Mouse (Mus musculus): ENCODE results near the gene Ip6k3. TPM values are rescaled to one million over a fixed set of nuclear protein-coding genes. Genes with fewer than 3 reads are reported as not detected.

Ip6k3 gene
- total and polyA plus RNA-seq, 3 experiments, result 0.05 TPM; not detected in 2

DNA sequence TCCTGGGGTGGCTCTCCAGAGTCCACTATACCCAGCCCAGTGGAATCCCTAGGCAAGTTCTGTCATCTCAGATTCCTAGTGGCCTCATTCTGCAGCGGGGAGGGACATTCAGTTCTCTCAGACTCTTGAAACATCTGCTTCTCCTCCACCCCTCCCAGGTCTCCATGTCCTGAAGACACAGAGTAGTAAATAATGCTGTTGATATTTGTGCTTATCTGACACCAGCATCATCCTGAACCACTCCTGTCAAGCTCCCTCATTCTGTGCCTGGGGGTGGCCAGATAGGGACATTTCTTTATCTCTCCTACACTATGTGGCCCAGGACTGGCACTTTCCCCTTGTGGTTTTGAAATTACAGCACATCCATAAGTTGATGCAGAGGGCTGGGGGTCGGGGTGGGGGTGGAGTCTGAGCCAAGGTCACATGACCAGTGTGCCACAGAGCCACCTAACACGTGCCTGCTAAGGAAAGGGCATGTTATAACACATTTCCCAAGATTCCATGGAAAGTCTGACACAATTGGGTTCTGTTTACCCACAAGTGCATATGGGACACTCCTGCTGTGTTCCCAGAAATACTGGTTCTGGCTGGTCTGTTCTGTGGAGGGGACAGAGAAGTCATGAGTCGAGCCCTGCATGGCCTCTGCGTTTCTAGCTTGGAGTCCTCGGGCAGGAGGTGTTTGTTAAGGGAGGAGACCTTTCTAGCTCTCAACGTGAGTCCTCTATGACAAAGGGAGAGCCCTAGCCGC, 14.4 kb downstream of the Ip6k3 start:
- DNase-seq (ENCODE audit: low spot score), result peak; percentile 77
- Histone ChIP-seq H3K36me3 (replicated peaks) (no peaks in the 10 kb centered on the region), H3K4me1 (ENCODE audit: insufficient read depth, low read depth, low read length) (peaks cover 62% of the 10 kb centered on the region)

DNA sequence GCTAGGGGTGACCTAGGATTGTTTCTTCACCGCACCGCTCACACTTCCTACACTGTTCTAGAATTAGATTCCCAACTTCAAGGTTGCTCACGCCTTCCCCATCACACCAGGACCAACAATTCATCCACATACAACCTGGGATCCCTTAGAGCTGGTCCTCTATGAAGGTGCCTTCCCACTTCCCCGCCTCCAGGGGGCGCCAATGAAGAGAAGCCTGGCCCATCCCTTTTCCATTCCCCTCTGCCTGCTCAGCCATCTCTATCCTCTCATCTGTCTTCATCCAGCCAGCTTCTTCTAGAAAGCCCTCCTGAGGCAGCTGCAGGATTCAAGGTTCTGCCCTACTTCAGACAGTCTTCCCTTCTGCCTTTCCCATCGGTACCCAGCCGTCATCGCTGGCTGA, 16.2 kb downstream of the Ip6k3 start:
- H3K36me3 ChIP-seq (replicated peaks), result no peaks in the 10 kb centered on the region
- H3K27me3 ChIP-seq (ENCODE audit: insufficient read depth, low read length), result peaks cover 18% of the 10 kb centered on the region; the same call in 1 of the 2 replicates
- ATAC-seq (ENCODE audit: extremely low read depth, insufficient number of reproducible peaks, low FRiP score, poor library complexity, severe bottlenecking) (no peak), DNase-seq (ENCODE audit: low spot score) (no peak)
- peak; percentile 66 for TF ChIP-seq CTCF (IDR thresholded peaks at IDR 0.05; ENCODE audit: low read depth, low read length)
- TF ChIP-seq GATA1 (IDR thresholded peaks at IDR 0.05; ENCODE audit: borderline replicate concordance, low read length), result no peak
- TF ChIP-seq TAL1 (conservative IDR thresholded peaks at IDR 0.05; ENCODE audit: low read depth, low read length), result no peak
- no peak for TF ChIP-seq POLR2AphosphoS5 (IDR thresholded peaks at IDR 0.05; ENCODE audit: insufficient replicate concordance, low read depth, low read length)
- TF ChIP-seq GATA2 (IDR thresholded peaks at IDR 0.05; ENCODE audit: borderline replicate concordance, low read depth, low read length), result no peak
- peaks cover 21% of the 10 kb centered on the region for H3K9me3 ChIP-seq (replicated peaks)
- no peak overlapping the region for H3K4me3 ChIP-seq (ENCODE audit: low read depth, low read length)
- H3K4me1 ChIP-seq (ENCODE audit: insufficient read depth, low read depth, low read length), result peaks cover 57% of the 10 kb centered on the region

More for the DNA sequence above, 14.4 kb downstream of the Ip6k3 start:
- H3K9me3 ChIP-seq (replicated peaks), result peaks cover 21% of the 10 kb centered on the region
- peak; percentile 96 for ATAC-seq (ENCODE audit: extremely low read depth, insufficient number of reproducible peaks, low FRiP score, poor library complexity, severe bottlenecking)
- peaks cover 20% of the 10 kb centered on the region for H3K27me3 ChIP-seq (ENCODE audit: insufficient read depth, low read length)
- no peak for TF ChIP-seq GATA1 (IDR thresholded peaks at IDR 0.05; ENCODE audit: borderline replicate concordance, low read length)
- TF ChIP-seq CTCF (IDR thresholded peaks at IDR 0.05; ENCODE audit: low read depth, low read length), result no peak
- peak; percentile 68; the same call in 1 of the 2 replicates for TF ChIP-seq GATA2 (IDR thresholded peaks at IDR 0.05; ENCODE audit: borderline replicate concordance, low read depth, low read length)
- TF ChIP-seq TAL1 (conservative IDR thresholded peaks at IDR 0.05; ENCODE audit: low read depth, low read length), result peak; percentile 96
- TF ChIP-seq POLR2AphosphoS5 (IDR thresholded peaks at IDR 0.05; ENCODE audit: insufficient replicate concordance, low read depth, low read length), result no peak
- no peak overlapping the region; the same call in 1 of the 2 replicates for H3K4me3 ChIP-seq (ENCODE audit: low read depth, low read length)

DNA sequence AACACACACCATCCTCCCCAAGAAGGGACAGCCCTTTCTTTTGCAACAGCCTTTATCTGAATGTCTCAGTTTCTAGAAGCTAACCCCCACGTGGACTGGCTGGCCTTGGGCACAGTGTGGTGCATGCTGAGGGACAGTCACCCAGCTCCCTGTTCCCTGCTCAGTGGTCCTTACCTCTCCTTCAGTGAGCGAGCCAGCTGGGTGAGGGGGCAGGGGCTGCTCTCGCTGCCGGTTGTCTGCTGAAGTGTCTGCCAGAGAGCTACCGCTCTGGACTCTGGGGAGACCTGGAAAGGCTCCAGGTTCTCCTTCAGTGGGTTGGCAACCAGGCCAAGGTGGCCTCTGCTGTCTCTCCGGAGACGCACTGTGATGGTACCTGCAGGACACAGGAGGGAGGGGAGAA, 16.7 kb downstream of the Ip6k3 start:
- Histone ChIP-seq H3K4me1 (ENCODE audit: insufficient read depth, low read depth, low read length) (peaks cover 58% of the 10 kb centered on the region), H3K4me3 (ENCODE audit: low read depth, low read length) (no peak overlapping the region), H3K27me3 (ENCODE audit: insufficient read depth, low read length) (peaks cover 23% of the 10 kb centered on the region; the same call in 1 of the 2 replicates), H3K36me3 (replicated peaks) (no peaks in the 10 kb centered on the region), H3K9me3 (replicated peaks) (peaks cover 21% of the 10 kb centered on the region)
- no peak for DNase-seq (ENCODE audit: low spot score)
- no peak for ATAC-seq (ENCODE audit: extremely low read depth, insufficient number of reproducible peaks, low FRiP score, poor library complexity, severe bottlenecking)
- TF ChIP-seq POLR2AphosphoS5 (IDR thresholded peaks at IDR 0.05; ENCODE audit: insufficient replicate concordance, low read depth, low read length), result no peak
- no peak for TF ChIP-seq TAL1 (conservative IDR thresholded peaks at IDR 0.05; ENCODE audit: low read depth, low read length)

DNA sequence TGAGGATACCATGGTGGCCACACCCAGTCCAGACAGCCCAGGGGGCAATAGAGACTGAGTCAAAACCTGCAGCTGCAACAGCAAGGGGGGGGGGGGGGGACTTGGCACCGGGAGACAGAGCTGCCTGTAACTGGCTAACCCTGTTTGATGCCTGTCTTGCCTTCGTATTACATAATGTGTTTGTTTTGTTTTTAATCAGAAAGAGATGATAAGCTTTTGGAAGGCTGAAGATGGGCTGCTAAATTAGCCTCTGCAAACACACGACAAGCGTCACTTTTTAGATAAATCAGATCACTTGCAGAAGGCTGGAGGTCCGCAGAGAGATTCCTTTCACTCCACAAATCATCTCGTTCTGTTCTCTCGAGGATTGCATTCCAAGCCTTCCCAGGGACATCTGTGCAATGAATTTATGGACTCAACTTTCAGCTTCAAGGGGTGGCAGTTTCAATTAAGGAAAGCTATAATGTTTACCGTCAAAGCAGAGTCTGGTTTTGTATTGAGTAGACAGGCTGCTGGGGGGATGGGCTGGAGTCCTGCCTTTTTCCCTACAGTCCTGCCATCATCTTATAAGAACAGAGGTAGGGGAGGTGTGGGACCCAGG, 21.2 kb downstream of the Ip6k3 start:
- DNase-seq (ENCODE audit: low spot score) (no peak), ATAC-seq (ENCODE audit: extremely low read depth, insufficient number of reproducible peaks, low FRiP score, poor library complexity, severe bottlenecking) (no peak)
- Histone ChIP-seq H3K4me3 (ENCODE audit: low read depth, low read length) (no peak overlapping the region), H3K9me3 (replicated peaks) (no peaks in the 10 kb centered on the region), H3K27me3 (ENCODE audit: insufficient read depth, low read length) (peaks cover 45% of the 10 kb centered on the region), H3K36me3 (replicated peaks) (no peaks in the 10 kb centered on the region), H3K4me1 (ENCODE audit: insufficient read depth, low read depth, low read length) (peaks cover 37% of the 10 kb centered on the region)
- TF ChIP-seq TAL1 (conservative IDR thresholded peaks at IDR 0.05; ENCODE audit: low read depth, low read length) (no peak), POLR2AphosphoS5 (IDR thresholded peaks at IDR 0.05; ENCODE audit: insufficient replicate concordance, low read depth, low read length) (no peak), CTCF (IDR thresholded peaks at IDR 0.05; ENCODE audit: low read depth, low read length) (no peak), GATA2 (IDR thresholded peaks at IDR 0.05; ENCODE audit: borderline replicate concordance, low read depth, low read length) (no peak), GATA1 (IDR thresholded peaks at IDR 0.05; ENCODE audit: borderline replicate concordance, low read length) (no peak)

DNA sequence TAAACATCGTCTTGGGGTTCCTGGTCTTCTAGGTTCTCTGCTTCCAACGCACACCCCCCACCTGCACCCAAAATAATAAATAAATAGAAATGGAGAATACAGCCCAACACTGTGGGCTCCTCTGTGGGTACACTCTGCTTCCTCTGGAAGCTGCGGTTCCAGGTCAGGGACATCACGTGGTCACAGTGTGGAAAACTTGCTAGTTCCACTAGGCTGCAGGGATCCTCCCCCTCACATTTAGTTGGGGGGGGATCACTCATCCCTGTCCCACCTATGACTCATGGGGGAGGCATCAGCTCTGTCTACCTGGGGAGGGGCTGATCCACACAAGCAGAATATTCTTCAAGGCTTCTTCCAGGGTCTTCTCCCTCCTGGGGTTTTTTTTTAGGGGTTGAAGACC, 23.4 kb downstream of the Ip6k3 start:
- no peak for ATAC-seq (ENCODE audit: extremely low read depth, insufficient number of reproducible peaks, low FRiP score, poor library complexity, severe bottlenecking)
- no peaks in the 10 kb centered on the region for H3K9me3 ChIP-seq (replicated peaks)
- H3K36me3 ChIP-seq (replicated peaks), result no peaks in the 10 kb centered on the region
- no peak overlapping the region for H3K4me3 ChIP-seq (ENCODE audit: low read depth, low read length)
- H3K27me3 ChIP-seq (ENCODE audit: insufficient read depth, low read length), result peaks cover 60% of the 10 kb centered on the region
- DNase-seq (ENCODE audit: low spot score), result no peak
- H3K4me1 ChIP-seq (ENCODE audit: insufficient read depth, low read depth, low read length), result peaks cover 19% of the 10 kb centered on the region
- TF ChIP-seq POLR2AphosphoS5 (IDR thresholded peaks at IDR 0.05; ENCODE audit: insufficient replicate concordance, low read depth, low read length) (no peak), GATA1 (IDR thresholded peaks at IDR 0.05; ENCODE audit: borderline replicate concordance, low read length) (no peak), GATA2 (IDR thresholded peaks at IDR 0.05; ENCODE audit: borderline replicate concordance, low read depth, low read length) (no peak), CTCF (IDR thresholded peaks at IDR 0.05; ENCODE audit: low read depth, low read length) (no peak), TAL1 (conservative IDR thresholded peaks at IDR 0.05; ENCODE audit: low read depth, low read length) (no peak)

DNA sequence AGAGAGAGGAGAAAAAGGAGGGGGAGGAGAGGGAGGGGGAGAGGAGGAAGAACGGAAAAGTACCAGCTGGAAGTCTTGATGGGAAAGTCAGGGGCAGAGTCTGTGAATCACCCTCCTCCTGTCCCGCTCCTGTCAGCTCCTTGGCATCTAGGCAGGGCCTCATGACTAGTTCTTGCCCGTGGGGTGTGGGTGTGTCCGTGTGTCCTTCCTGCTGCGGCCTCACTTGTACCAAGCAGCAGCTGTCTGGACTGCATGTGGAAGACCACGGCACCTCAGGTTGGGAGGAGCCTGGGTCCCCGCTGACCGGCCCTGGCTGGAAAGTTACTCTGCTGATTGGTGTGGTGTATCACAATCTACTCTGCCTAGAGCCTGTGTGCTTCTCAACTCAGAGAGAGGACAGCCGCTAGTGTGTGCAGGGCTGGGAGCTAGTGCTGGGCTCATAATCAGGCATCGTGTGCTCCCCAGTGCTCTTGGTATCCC, 25.6 kb downstream of the Ip6k3 start:
- TF ChIP-seq GATA1 (IDR thresholded peaks at IDR 0.05; ENCODE audit: borderline replicate concordance, low read length) (no peak), TAL1 (conservative IDR thresholded peaks at IDR 0.05; ENCODE audit: low read depth, low read length) (no peak), CTCF (IDR thresholded peaks at IDR 0.05; ENCODE audit: low read depth, low read length) (no peak), POLR2AphosphoS5 (IDR thresholded peaks at IDR 0.05; ENCODE audit: insufficient replicate concordance, low read depth, low read length) (no peak), GATA2 (IDR thresholded peaks at IDR 0.05; ENCODE audit: borderline replicate concordance, low read depth, low read length) (no peak)
- peaks cover 57% of the 10 kb centered on the region for H3K27me3 ChIP-seq (ENCODE audit: insufficient read depth, low read length)
- DNase-seq (ENCODE audit: low spot score) (no peak), ATAC-seq (ENCODE audit: extremely low read depth, insufficient number of reproducible peaks, low FRiP score, poor library complexity, severe bottlenecking) (no peak)
- no peaks in the 10 kb centered on the region for H3K9me3 ChIP-seq (replicated peaks)
- H3K4me1 ChIP-seq (ENCODE audit: insufficient read depth, low read depth, low read length), result peaks cover 17% of the 10 kb centered on the region
- H3K36me3 ChIP-seq (replicated peaks), result no peaks in the 10 kb centered on the region
- H3K4me3 ChIP-seq (ENCODE audit: low read depth, low read length), result no peak overlapping the region
